Mouse (Mus musculus): ENCODE results near the gene Sec14l1. TPM values are rescaled to one million over a fixed set of nuclear protein-coding genes. Genes with fewer than 3 reads are reported as not detected.
A peak's percentile ranks its signal among the peaks of the same experiment; 100 is the strongest.

Sec14l1 gene
- polyA plus RNA-seq, 1 experiment from 2014 or later, result 63.9 TPM

DNA sequence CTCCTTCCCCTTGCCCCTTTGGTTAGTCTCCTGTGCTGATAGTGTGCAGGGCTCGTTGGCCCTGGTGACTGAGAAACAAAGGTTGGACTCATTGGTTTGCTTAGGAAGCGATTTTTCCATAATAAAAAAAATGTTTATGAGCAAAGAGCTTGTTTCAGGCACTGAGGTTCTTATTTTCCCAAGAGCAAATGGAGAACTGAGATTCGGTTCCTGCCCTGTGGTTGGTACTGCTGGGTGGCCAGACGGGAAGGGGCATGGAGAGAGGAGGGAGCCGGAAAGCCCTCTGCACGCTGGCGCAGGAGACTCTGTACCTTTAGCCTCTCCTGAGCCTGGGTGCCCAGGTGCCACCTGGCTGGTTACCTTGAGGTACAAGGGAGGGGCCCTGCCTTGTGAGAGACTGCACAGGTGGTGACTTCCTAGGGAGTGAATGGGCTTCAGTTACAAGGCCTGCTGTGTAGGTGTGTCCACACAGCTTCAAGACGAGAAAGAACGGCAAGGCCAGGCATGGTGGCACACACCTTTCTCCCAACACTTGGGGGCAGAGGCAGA lies 23.3 kb downstream of the Sec14l1 start:
- ATAC-seq (replicated peaks), result no peak
- 96% methylated on average over 9 of the region's 9 CpGs for WGBS
- no peak overlapping the region for H3K4me2 ChIP-seq

DNA sequence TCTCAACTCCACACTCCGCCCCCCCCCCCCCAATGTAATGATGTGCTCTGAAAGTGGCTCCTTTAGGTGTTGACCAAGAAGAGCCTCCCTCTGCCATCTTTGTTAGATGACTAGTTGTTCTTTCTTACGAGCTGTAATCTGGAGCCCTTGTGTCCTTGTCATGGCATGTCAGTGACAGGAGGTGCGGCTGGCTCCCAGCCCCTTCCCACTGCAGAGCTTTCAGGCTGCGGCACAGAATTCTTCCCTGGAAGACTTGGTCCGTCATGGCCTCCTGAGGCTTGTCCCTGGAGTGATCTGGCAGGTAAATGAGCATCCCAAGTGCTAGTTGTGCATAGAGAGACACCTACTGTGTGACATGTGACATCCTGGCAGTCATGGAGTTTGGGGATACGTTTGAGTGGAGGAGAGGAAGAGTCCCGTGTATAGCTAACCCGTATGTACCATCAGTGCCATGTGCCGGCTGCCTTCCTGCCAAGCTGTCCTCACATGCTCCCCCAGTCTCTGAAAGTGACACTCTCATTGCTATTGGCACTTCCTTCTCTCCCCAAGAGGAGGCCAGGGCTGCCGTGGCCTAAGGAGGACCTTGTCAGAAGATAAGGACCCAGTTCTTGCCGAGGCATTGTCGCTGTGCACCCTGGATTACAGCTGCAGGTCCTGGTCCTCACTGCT lies 24.0 kb downstream of the Sec14l1 start:
- WGBS, result 89% methylated on average over 12 of the region's 12 CpGs
- Histone ChIP-seq H3K4me2 (no peak overlapping the region), H3K9me3 (no peaks in the 10 kb centered on the region), H3K4me1 (peaks cover 13% of the 10 kb centered on the region), H3K36me3 (replicated peaks) (peaks cover 17% of the 10 kb centered on the region), H3K27me3 (replicated peaks) (no peaks in the 10 kb centered on the region), H3K9ac (no peak overlapping the region), H3K27ac (no peak overlapping the region), H3K4me3 (no peak overlapping the region)
- ATAC-seq (replicated peaks), result no peak

More for the DNA sequence above, 23.3 kb downstream of the Sec14l1 start:
- no peaks in the 10 kb centered on the region for H3K9me3 ChIP-seq
- H3K27me3 ChIP-seq (replicated peaks), result no peaks in the 10 kb centered on the region
- no peak overlapping the region for H3K9ac ChIP-seq
- no peak overlapping the region for H3K27ac ChIP-seq
- no peak overlapping the region for H3K4me3 ChIP-seq
- H3K36me3 ChIP-seq (replicated peaks), result peaks cover 12% of the 10 kb centered on the region; the same call in 1 of the 2 replicates
- peaks cover 13% of the 10 kb centered on the region for H3K4me1 ChIP-seq

DNA sequence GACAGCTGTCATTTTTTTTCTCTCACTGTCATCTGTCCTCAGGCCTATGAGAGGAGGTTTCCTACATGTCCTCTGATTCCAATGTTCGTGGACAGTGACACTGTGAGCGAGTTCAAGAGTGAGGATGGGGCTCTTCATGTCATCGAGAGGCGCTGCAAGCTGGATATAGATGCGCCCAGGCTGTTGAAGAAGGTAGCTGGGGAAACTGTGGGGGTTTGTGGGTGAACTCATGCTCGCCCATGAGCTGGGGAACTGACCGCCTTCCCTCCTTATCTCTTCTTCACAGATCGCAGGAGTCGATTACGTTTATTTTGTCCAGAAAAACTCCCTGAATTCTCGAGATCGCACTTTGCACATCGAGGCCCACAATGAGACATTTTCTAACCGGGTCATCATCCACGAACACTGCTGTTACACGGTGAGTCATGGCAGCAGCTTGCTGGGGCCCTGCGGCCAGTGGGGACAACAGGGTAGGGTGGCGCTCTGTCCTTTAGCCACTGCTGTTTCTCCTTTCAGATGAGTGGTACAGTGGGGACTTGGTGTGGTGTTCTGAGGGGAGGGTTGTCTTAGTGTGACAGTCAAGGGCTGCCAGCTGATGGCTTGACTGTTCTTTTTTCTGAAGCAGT lies 26.5 kb downstream of the Sec14l1 start:
- Histone ChIP-seq H3K27me3 (replicated peaks) (no peaks in the 10 kb centered on the region), H3K4me2 (no peak overlapping the region), H3K36me3 (replicated peaks) (peaks cover 36% of the 10 kb centered on the region), H3K4me1 (no peaks in the 10 kb centered on the region), H3K4me3 (no peak overlapping the region), H3K9ac (no peak overlapping the region), H3K27ac (no peak overlapping the region), H3K9me3 (no peaks in the 10 kb centered on the region)
- no peak for ATAC-seq (replicated peaks)
- WGBS, result 95% methylated on average over 18 of the region's 18 CpGs

DNA sequence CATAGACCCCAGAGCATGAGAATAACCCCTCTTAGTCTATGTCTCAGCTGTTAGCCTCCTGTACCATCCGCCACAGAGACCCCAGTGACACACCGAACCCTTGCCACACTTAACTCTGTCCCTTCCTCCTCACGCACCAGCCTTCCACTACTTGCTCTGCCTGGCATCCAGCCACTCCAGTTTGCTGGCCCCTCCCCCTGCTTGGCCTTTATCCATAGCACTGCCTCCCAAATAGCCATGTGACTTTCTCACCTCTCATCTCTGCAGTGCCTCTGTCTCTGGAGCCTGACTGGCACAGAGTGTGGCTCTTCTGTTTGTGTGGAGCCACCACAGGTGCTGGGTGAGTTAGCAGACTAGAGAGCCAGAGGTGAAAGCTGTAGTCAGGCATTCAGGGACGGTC lies 27.5 kb downstream of the Sec14l1 start:
- no peak for ATAC-seq (replicated peaks)

DNA sequence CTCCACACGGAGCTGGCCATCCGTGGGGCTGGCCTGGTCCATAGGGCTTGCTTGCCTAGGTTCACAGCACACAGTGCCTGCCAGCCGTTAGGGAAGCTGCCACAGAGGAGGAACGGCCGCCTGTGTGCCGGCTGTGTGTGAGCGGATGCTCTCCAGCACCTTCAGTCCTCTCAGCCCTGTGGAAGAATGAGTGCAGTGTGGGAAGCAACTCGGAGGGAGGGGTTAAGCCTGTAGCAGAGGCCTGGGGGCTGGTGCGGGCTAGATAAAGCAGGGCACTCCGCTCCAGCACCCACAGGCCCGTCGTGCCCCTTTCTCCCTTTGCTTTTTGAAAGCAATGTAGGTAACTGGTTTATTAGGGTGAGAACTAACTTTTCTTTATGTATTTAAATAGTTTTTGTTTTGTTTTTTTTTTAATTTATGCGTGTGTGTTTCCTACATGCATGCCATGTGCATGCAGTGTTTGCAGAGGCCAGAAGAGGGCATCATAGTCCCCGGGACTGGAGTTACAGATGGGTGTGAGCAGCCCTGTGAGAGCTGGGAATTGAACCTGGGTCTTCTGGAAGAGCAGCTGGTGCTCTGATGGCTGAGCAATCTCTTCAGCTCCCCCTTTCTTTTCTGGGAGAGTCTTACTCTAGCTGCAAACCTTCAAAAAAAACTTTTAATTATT lies 30.6 kb downstream of the Sec14l1 start:
- no peak overlapping the region for H3K27ac ChIP-seq
- no peaks in the 10 kb centered on the region for H3K4me1 ChIP-seq
- H3K27me3 ChIP-seq (replicated peaks), result no peaks in the 10 kb centered on the region
- no peak overlapping the region for H3K4me3 ChIP-seq
- ATAC-seq (replicated peaks), result no peak
- WGBS, result 90% methylated on average over 14 of the region's 14 CpGs
- peaks cover 73% of the 10 kb centered on the region for H3K36me3 ChIP-seq (replicated peaks)
- no peaks in the 10 kb centered on the region for H3K9me3 ChIP-seq
- H3K4me2 ChIP-seq, result no peak overlapping the region
- H3K9ac ChIP-seq, result no peak overlapping the region

More for the DNA sequence above, 27.5 kb downstream of the Sec14l1 start:
- Histone ChIP-seq H3K4me1 (no peaks in the 10 kb centered on the region), H3K27ac (no peak overlapping the region), H3K4me3 (no peak overlapping the region), H3K9ac (no peak overlapping the region), H3K27me3 (replicated peaks) (no peaks in the 10 kb centered on the region), H3K9me3 (no peaks in the 10 kb centered on the region), H3K4me2 (no peak overlapping the region), H3K36me3 (replicated peaks) (peaks cover 44% of the 10 kb centered on the region)
- 77% methylated on average over 4 of the region's 4 CpGs for whole genome bisulfite sequencing

DNA sequence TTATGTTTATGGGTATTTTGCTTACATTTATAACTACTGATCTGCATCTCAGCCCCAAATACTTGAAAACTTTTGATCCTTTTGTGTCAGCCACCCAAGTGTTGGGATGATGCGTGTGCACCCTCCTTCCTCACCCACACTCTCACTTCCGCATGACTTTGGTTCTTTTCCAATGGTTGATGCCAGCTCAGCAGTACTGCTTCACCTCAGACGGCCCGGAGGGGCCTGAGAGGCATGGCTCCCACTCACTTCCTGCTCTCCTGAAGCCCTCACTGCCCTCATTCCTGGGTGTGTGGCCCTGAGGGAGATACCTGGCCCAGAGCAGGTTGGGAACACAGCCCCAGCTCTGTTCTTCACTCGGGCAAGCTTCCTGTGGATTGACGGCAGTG lies 31.1 kb downstream of the Sec14l1 start:
- peaks cover 76% of the 10 kb centered on the region for H3K36me3 ChIP-seq (replicated peaks)
- no peak overlapping the region for H3K27ac ChIP-seq
- no peak overlapping the region for H3K9ac ChIP-seq
- no peaks in the 10 kb centered on the region for H3K9me3 ChIP-seq
- no peak overlapping the region for H3K4me2 ChIP-seq
- no peak for ATAC-seq (replicated peaks)
- no peaks in the 10 kb centered on the region for H3K27me3 ChIP-seq (replicated peaks)
- H3K4me1 ChIP-seq, result no peaks in the 10 kb centered on the region
- H3K4me3 ChIP-seq, result no peak overlapping the region
- WGBS, result 91% methylated on average over 6 of the region's 6 CpGs

DNA sequence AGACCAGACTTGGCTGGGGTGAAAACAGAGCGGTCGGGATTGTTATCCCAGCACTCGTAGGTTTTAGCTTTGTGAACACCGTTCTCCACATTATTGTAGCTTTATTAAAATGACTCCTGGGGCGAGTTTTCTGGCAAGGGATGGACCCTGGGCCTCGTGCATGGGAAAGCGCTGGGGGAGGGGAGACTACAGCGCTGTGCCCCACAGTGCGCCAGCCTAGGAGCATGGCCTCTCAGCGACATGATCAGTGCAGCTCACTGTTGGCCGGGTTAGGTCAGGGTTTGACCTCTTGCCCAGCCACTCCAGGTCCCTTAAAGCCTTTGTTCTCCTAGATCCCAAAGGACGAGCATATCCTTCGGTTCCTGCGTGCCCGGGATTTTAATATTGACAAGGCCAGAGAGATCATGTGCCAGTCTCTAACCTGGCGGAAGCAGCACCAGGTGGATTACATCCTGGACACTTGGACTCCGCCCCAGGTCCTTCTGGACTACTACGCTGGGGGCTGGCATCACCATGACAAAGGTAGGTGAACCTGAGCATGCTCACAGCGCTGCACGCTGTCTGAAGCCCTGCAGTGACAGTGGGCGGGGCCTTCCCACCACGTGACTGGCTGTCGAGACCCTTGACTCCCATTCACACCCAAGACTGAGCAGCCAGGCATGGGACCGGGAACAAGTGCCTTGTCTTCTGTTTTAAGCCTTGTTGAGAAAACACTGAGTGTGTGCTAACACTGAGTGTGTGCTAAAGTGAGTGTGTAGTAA lies 32.0 kb downstream of the Sec14l1 start:
- no peak overlapping the region for H3K27ac ChIP-seq
- no peak overlapping the region for H3K4me3 ChIP-seq
- WGBS, result 55% methylated on average over 24 of the region's 24 CpGs
- H3K27me3 ChIP-seq (replicated peaks), result no peaks in the 10 kb centered on the region
- H3K9me3 ChIP-seq, result no peaks in the 10 kb centered on the region
- no peak overlapping the region for H3K9ac ChIP-seq
- H3K36me3 ChIP-seq (replicated peaks), result peaks cover 76% of the 10 kb centered on the region
- no peak for ATAC-seq (replicated peaks)
- no peak overlapping the region for H3K4me2 ChIP-seq
- no peaks in the 10 kb centered on the region for H3K4me1 ChIP-seq

DNA sequence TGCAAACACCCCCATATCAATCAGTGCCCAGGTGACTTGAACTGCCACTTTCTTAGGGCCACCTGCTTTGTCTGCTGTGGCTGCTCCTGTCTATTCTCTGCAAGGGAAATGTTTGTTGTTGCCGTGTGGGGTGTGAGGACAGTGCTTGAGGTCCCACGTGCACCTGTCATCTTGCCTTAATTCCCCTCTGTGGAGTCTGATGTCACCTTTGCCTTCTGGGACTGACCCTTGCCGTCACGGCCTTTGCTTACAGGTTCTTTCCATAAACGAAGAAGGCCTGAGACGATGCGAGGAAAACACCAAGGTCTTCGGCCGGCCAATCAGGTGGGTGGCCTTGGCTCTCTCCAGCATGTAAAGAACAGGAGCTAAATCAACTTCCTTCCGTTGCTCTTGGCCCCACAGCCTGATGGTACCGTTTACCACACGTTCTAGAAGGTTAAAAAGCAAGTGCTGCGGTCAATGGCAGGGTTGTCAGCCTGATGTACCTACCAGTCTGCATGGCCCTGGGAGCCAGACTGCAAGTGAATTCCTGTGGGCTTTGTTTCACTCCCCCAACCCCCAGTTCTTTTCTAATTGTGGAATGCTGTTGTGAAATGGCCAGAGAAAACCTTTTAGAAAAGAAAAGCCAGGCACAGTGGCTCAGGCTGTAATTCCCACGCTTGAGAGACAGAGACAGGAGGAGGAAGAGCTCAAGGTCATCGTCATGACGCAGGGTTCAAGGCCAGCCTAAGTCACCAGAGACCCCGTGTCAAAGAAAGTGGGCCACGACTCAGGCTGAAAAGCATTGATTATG lies 34.1 kb downstream of the Sec14l1 start:
- 74% methylated on average over 18 of the region's 18 CpGs for WGBS
- ATAC-seq (replicated peaks), result no peak
- no peak overlapping the region for H3K4me2 ChIP-seq
- H3K4me3 ChIP-seq, result no peak overlapping the region
- no peaks in the 10 kb centered on the region for H3K9me3 ChIP-seq
- no peaks in the 10 kb centered on the region for H3K27me3 ChIP-seq (replicated peaks)
- H3K9ac ChIP-seq, result no peak overlapping the region
- 0 out of 2 replicates have a peak overlapping the region, but pooled peaks have one; percentile 15 for H3K27ac ChIP-seq
- peaks cover 70% of the 10 kb centered on the region for H3K36me3 ChIP-seq (replicated peaks)
- no peaks in the 10 kb centered on the region for H3K4me1 ChIP-seq

DNA sequence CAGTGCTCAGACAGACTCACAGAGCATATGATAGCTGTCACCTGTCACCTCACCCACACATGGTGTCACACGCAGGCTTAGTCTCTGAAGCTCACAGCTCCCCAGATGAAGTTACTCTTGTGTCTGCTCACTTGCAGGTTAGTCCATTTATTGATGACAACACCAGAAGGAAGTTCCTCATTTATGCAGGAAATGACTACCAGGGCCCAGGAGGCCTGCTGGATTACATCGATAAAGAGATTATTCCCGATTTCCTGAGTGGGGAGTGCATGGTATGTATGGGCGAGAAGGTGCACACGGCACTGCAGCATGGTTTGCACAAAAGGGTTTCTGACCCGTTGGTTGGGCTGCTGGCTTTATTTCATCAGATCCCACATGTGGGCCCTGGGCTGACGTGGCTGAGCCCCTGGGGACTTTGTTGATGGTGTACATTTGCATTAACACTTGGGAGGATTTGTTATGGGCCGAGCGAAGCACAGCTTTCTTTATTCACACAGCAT lies 35.5 kb downstream of the Sec14l1 start:
- no peak overlapping the region for H3K4me2 ChIP-seq
- H3K9me3 ChIP-seq, result no peaks in the 10 kb centered on the region
- no peak overlapping the region for H3K27ac ChIP-seq
- no peak overlapping the region for H3K9ac ChIP-seq
- H3K27me3 ChIP-seq (replicated peaks), result no peaks in the 10 kb centered on the region
- peaks cover 64% of the 10 kb centered on the region for H3K36me3 ChIP-seq (replicated peaks)
- no peaks in the 10 kb centered on the region for H3K4me1 ChIP-seq
- no peak overlapping the region for H3K4me3 ChIP-seq
- ATAC-seq (replicated peaks), result no peak
- WGBS, result 62% methylated on average over 9 of the region's 9 CpGs

DNA sequence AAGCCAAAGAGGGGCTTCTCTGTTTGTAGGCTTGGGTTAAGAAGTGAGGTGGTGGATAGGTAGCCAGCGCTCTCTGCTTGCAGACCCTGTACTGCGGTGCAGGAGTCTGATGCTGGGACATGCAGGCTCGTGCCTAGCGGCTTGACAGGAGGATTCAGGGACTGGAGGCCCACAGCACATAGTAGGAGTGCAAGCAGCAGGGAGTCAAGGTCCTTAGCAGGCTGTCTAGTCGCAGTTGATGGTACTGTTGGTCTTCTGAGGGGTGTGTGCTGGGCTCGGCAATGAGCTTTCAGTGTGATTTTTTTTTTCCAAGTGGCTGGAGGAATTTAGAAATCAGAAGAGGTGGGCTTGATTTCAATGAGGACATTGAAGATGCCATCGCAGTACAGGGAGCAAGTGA lies 36.5 kb downstream of the Sec14l1 start:
- Histone ChIP-seq H3K27me3 (replicated peaks) (no peaks in the 10 kb centered on the region), H3K9ac (no peak overlapping the region), H3K4me3 (no peak overlapping the region), H3K27ac (no peak overlapping the region), H3K36me3 (replicated peaks) (peaks cover 67% of the 10 kb centered on the region), H3K4me1 (no peaks in the 10 kb centered on the region), H3K4me2 (no peak overlapping the region), H3K9me3 (no peaks in the 10 kb centered on the region)
- WGBS, result 93% methylated on average over 7 of the region's 7 CpGs
- ATAC-seq (replicated peaks), result no peak

DNA sequence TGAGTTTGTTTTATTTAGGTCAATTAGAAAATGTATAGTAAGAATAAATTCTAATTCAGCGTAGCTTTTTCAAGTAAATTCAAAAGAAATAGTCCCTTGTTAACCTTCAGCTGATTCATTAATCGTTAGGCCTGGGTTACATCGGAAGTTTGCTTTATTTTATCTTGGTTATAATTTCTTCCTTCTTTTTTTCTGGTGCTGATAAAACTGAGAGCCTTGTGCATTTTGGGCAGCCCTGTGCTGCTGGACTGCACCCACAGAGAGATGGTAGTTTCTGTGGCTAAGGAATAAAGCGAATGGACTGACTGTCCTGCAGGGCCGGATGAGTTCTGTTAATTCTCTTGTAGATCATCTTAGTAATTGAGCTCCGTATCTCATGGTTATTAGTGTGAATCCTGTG lies 37.6 kb downstream of the Sec14l1 start:
- Histone ChIP-seq H3K27me3 (replicated peaks) (no peaks in the 10 kb centered on the region), H3K36me3 (replicated peaks) (peaks cover 65% of the 10 kb centered on the region), H3K27ac (no peak overlapping the region), H3K4me3 (no peak overlapping the region), H3K9ac (no peak overlapping the region), H3K9me3 (no peaks in the 10 kb centered on the region), H3K4me2 (no peak overlapping the region), H3K4me1 (no peaks in the 10 kb centered on the region)
- ATAC-seq (replicated peaks), result no peak
- 92% methylated on average over 6 of the region's 6 CpGs for WGBS
